20 mouse cellular contexts compared by ENCODE assay signal in the genomic region with DNA sequence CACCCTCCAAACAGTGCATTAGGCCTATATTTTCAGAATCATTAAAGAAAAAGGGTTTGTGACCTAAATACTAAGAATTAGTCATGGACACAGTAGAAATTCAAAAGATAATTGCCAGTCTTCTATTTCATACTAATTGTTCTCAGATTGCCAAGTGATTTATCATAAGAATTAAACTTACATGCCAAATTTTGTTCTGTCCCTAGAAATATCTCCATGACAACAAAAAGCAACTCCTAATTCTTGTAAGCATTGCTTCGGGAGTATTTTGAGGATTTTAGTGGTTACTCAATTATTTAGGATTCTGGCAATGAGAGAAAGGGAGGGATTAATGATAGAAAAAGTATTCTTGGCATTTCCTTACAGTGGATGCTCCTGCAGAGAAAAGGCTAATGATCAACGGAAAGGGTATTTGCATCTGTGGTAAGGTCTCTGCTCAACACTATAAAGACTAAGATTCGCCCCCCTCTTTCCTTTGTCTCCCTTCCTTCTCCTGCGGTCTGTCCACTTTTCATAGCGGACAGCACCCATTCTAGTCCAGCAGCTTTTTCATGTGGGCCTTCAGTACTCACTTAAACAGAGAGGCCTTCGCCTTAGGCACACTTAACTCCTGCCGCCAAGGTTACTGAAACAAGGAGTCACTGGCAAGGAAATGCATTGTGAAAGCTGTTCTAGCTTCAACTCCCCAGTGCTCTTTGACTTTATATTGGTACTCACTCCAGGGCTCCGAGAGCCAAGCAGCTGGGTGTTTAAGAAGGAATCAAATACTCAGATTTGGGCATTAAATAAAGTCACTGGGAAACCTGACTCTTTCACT. TPM values are rescaled to one million over a fixed set of nuclear protein-coding genes. Genes with fewer than 3 reads are reported as not detected.
DNase-seq lines count a peak whose midpoint lies in the region; ATAC-seq and TF ChIP-seq lines count a peak whose summit lies in the region.
"Had no signal": no experiment of that assay in that cellular context is flagged by ENCODE, and none has a peak within 500 bp of the region (broad histone marks: within the 10 kb centered on the region; RNA-seq: fewer than 3 reads in every experiment).

No protein-coding gene starts in this region.

- H3K4me3 ChIP-seq in kidney, adult 2 months (ENCODE audit: insufficient read depth, low read depth, low read length): no peak overlapping the region
- H3K4me3 ChIP-seq in kidney, embryonic 14.5 days (ENCODE audit: low read length): no peak overlapping the region
- no peak overlapping the region for H3K4me3 ChIP-seq in lung, postnatal 0 days (ENCODE audit: low read depth, low read length)
- H3K4me3 ChIP-seq: forebrain, embryonic 15.5 days; heart, embryonic 12.5 days; midbrain, embryonic 10.5 days; neural tube, embryonic 15.5 days had no signal

- TF ChIP-seq EP300 in lung, postnatal 0 days (IDR thresholded peaks at IDR 0.05): no peak

- no peaks in the 10 kb centered on the region for H3K9me3 ChIP-seq in kidney, embryonic 14.5 days (ENCODE audit: control insufficient read depth, low read length)
- H3K9me3 ChIP-seq in lung, postnatal 0 days (ENCODE audit: low read length): no peaks in the 10 kb centered on the region
- H3K9me3 ChIP-seq: forebrain, embryonic 15.5 days; heart, embryonic 12.5 days; midbrain, embryonic 10.5 days; neural tube, embryonic 15.5 days had no signal

- TF ChIP-seq POLR2A in kidney, adult 2 months (IDR thresholded peaks at IDR 0.05; ENCODE audit: low read depth, low read length): no peak

- TF ChIP-seq CTCF in kidney, adult 2 months (conservative IDR thresholded peaks at IDR 0.05; ENCODE audit: insufficient read depth, insufficient read length, low read depth, low read length): no peak
- TF ChIP-seq CTCF in lung, postnatal 0 days (IDR thresholded peaks at IDR 0.05): no peak

- H3K4me2 ChIP-seq in kidney, embryonic 14.5 days (replicated peaks; ENCODE audit: low read depth, low read length): no peak overlapping the region
- H3K4me2 ChIP-seq in lung, postnatal 0 days (replicated peaks; ENCODE audit: low read depth, low read length): no peak overlapping the region
- H3K4me2 ChIP-seq: forebrain, embryonic 15.5 days; heart, embryonic 12.5 days; lung, embryonic 14.5 days; neural tube, embryonic 15.5 days had no signal

- H3K27me3 ChIP-seq in kidney, adult 2 months (replicated peaks; ENCODE audit: control insufficient read depth, insufficient read depth, low read length): no peaks in the 10 kb centered on the region
- H3K27me3 ChIP-seq in kidney, embryonic 14.5 days (ENCODE audit: control insufficient read depth, insufficient read depth, low read length): no peaks in the 10 kb centered on the region
- H3K27me3 ChIP-seq in lung, postnatal 0 days (replicated peaks; ENCODE audit: insufficient read depth, low read length): no peaks in the 10 kb centered on the region
- H3K27me3 ChIP-seq: CH12.LX; forebrain, embryonic 15.5 days; heart, embryonic 12.5 days; neural tube, embryonic 15.5 days had no signal

- peak; percentile 21 for DNase-seq in adrenal gland, postnatal 10 days
- DNase-seq in adrenal gland, postnatal 4 days (ENCODE audit: low spot score in 2 of 2): no peak
- DNase-seq in kidney, adult 2 months: peak; percentile 36
- peak; percentile 56 for DNase-seq in lung, postnatal 0 days (ENCODE audit: low spot score)
- no peak for DNase-seq in lung, postnatal 10 days
- DNase-seq in skeletal muscle tissue, adult 2 months (ENCODE audit: low read depth, low spot score): peak; percentile 25
- DNase-seq in right cerebral cortex, adult 18-20 months: no peak
- DNase-seq: cerebellum, adult 8-10 months; gastrocnemius, postnatal 10 days; left cerebral cortex, postnatal 4 days; lung, embryonic 14.5 days; retina, postnatal 1 day; thymus, postnatal 36 days had no signal

- no peak overlapping the region for H3K9ac ChIP-seq in kidney, embryonic 14.5 days (ENCODE audit: low read depth, low read length)
- H3K9ac ChIP-seq in lung, postnatal 0 days (replicated peaks; ENCODE audit: low read depth): no peak overlapping the region
- H3K9ac ChIP-seq: forebrain, embryonic 15.5 days; heart, embryonic 12.5 days; lung, embryonic 14.5 days; neural tube, embryonic 15.5 days had no signal

- H3K36me3 ChIP-seq in kidney, adult 2 months (ENCODE audit: control insufficient read depth, insufficient read depth, low read length): peaks cover 1% of the 10 kb centered on the region; the same call in 1 of the 2 replicates
- 0 out of 2 replicates have a peak, but pooled peaks cover under 1% of the 10 kb centered on the region for H3K36me3 ChIP-seq in kidney, embryonic 14.5 days (ENCODE audit: control insufficient read depth, insufficient read depth, low read length)
- H3K36me3 ChIP-seq in lung, postnatal 0 days (ENCODE audit: insufficient read depth, low read length): no peaks in the 10 kb centered on the region
- H3K36me3 ChIP-seq: forebrain, embryonic 15.5 days; heart, embryonic 12.5 days; midbrain, embryonic 10.5 days; neural tube, embryonic 15.5 days had no signal

- H3K4me1 ChIP-seq in kidney, adult 2 months (ENCODE audit: control insufficient read depth, insufficient read depth, low read length): peaks cover 6% of the 10 kb centered on the region; the same call in 1 of the 2 replicates
- 0 out of 2 replicates have a peak, but pooled peaks cover 3% of the 10 kb centered on the region for H3K4me1 ChIP-seq in kidney, embryonic 14.5 days (ENCODE audit: control insufficient read depth, insufficient read depth, low read length)
- no peaks in the 10 kb centered on the region for H3K4me1 ChIP-seq in lung, postnatal 0 days (ENCODE audit: insufficient read depth, low read depth, low read length)
- H3K4me1 ChIP-seq: forebrain, embryonic 15.5 days; neural tube, embryonic 15.5 days had no signal

- 32% methylated on average over 8 of the region's 8 CpGs for WGBS in kidney, adult 2 months
- 62% methylated on average over 8 of the region's 8 CpGs for WGBS in kidney, embryonic 14.5 days
- 52% methylated on average over 8 of the region's 8 CpGs for WGBS in lung, postnatal 0 days

- no peak overlapping the region; the same call in 1 of the 2 replicates for H3K27ac ChIP-seq in kidney, adult 2 months (ENCODE audit: insufficient read depth, low read depth, low read length)
- H3K27ac ChIP-seq in kidney, embryonic 14.5 days (ENCODE audit: low read depth, low read length): no peak overlapping the region
- no peak overlapping the region for H3K27ac ChIP-seq in lung, postnatal 0 days (ENCODE audit: low read length)
- H3K27ac ChIP-seq: forebrain, embryonic 15.5 days; midbrain, embryonic 10.5 days; neural tube, embryonic 15.5 days had no signal

- ATAC-seq in kidney, embryonic 14.5 days (ENCODE audit: low FRiP score, low TSS enrichment): no peak
- peak; percentile 61 for ATAC-seq in lung, postnatal 0 days
- ATAC-seq: inflammation-experienced regulatory T-cells, adult 6 months had no signal

RNA-seq across cellular contexts. Expression of gene Met, which starts 58.5 kb away (rescaled TPM):
- 10 to 100 TPM; 13.0 to 17.5 TPM for total RNA-seq in adrenal gland, postnatal 10 days (2021)
- 10 to 100 TPM; 10.3 to 10.6 TPM for total RNA-seq in adrenal gland, postnatal 4 days (2021)
- polyA plus RNA-seq in kidney, adult 2 months (2012; rRNA removed): 31.1 and 36.6 TPM in 2 replicates
- 10.0 and 25.3 TPM in 2 replicates for polyA plus RNA-seq in kidney, embryonic 14.5 days (2014; fragmentation: Nextera tagmentation; extraction: Ambion mirVana)
- polyA plus RNA-seq in lung, postnatal 0 days (2015; fragmentation: Nextera tagmentation; extraction: Ambion mirVana): 9.3 and 9.5 TPM in 2 replicates

Comparison
In these comparisons a context has a peak if more than half of its experiments do, and no peak if none do; other contexts are left out.
1. DNase-seq: peak in adrenal gland, postnatal 10 days (single experiment), kidney, adult 2 months (single experiment), lung, postnatal 0 days (single experiment) and skeletal muscle tissue, adult 2 months (single experiment); none in adrenal gland, postnatal 4 days (0 of 2), lung, postnatal 10 days (single experiment) and right cerebral cortex, adult 18-20 months (single experiment).